Mouse (Mus musculus) olfactory bulb, adult 2 months (tissue): Measurements from ENCODE around the gene Slc8a2. TPM values are rescaled to one million over a fixed set of nuclear protein-coding genes. Genes with fewer than 3 reads are reported as not detected.

Source experiments
- H3K27ac ChIP-seq: fragments of 200-500 bp; 2 replicates; pipeline ENCODE4 v1.5.1; 2012; ENCODE audit warnings: low read depth, low read length; ENCODE audit not compliant: insufficient read depth
- H3K4me1 ChIP-seq: fragments of 200-500 bp; 2 replicates; pipeline ENCODE4 v1.6.1; 2012; ENCODE audit warnings: low read length; ENCODE audit not compliant: control insufficient read depth, insufficient read depth
- H3K4me3 ChIP-seq: fragments of 200-500 bp; 2 replicates; pipeline ENCODE4 v1.5.1; 2012; ENCODE audit warnings: mild to moderate bottlenecking, low read depth, low read length, moderate library complexity; ENCODE audit not compliant: insufficient read depth
- CTCF ChIP-seq: fragments of 200-500 bp; IDR thresholded peaks from 2 replicates; pipeline ENCODE4 v1.5.1; 2012; ENCODE audit warnings: low read depth, mild to moderate bottlenecking, low read length, moderate library complexity; ENCODE audit not compliant: insufficient read depth
- POLR2A ChIP-seq: fragments of 200-500 bp; IDR thresholded peaks from 2 replicates; pipeline ENCODE4 v1.6.1; 2012; ENCODE audit warnings: mild to moderate bottlenecking, low read depth, low read length, moderate library complexity; ENCODE audit not compliant: insufficient read depth
- WGBS: fragments of 180-500 bp; shearing (Covaris S2); methylation state at CpG from one replicate; pipeline ENCODE4 v1.1.7; 2018; 5-methylcytosine and 5-hydroxymethylcytosine counted together
- polyA plus RNA-seq: library from polyadenylated mRNA; stranded (reverse); fragments of >200 nt; gene quantifications from 2 replicates; pipeline ENCODE4 v1.2.4, GENCODE M21; 2012; ENCODE audit warnings: low replicate concordance; ENCODE audit not compliant: missing spikeins, insufficient read depth, insufficient read length

Gene Slc8a2
- polyA plus RNA-seq, 1 experiment, result not detected

GRCm38 (mm10) chr7:16132161-16132581 lies 2.5 kb downstream of the Slc8a2 start:
- H3K4me1 ChIP-seq, result peaks cover 44% of the 10 kb centered on the region
- TF ChIP-seq POLR2A (no peak), CTCF (no peak)
- no peak overlapping the region for H3K4me3 ChIP-seq
- 4% methylated on average over 7 of the region's 7 CpGs for WGBS
- H3K27ac ChIP-seq, result no peak overlapping the region

GRCm38 (mm10) chr7:16132926-16133325 lies 3.3 kb downstream of the Slc8a2 start:
- Histone ChIP-seq H3K4me3 (no peak overlapping the region), H3K4me1 (peaks cover 44% of the 10 kb centered on the region)
- WGBS, result 81% methylated on average over 3 of the region's 3 CpGs

GRCm38 (mm10) chr7:16133691-16134090 lies 4.1 kb downstream of the Slc8a2 start:
- H3K4me3 ChIP-seq, result no peak overlapping the region
- no peak for TF ChIP-seq POLR2A
- no peak overlapping the region for H3K27ac ChIP-seq
- WGBS, result 91% methylated on average over 9 of the region's 9 CpGs
- peaks cover 39% of the 10 kb centered on the region for H3K4me1 ChIP-seq

More at GRCm38 (mm10) chr7:16132926-16133325, 3.3 kb downstream of the Slc8a2 start:
- TF ChIP-seq POLR2A (no peak), CTCF (no peak)
- H3K27ac ChIP-seq, result no peak overlapping the region

- WGBS, result 51% methylated on average over 7 of the region's 7 CpGs
- Histone ChIP-seq H3K4me1 (peaks cover 27% of the 10 kb centered on the region), H3K4me3 (no peak overlapping the region), H3K27ac (no peak overlapping the region)
- TF ChIP-seq POLR2A (no peak), CTCF (no peak)
These were observed 5.3 kb downstream of the Slc8a2 start for GRCm38 (mm10) chr7:16134951-16135392.

GRCm38 (mm10) chr7:16146489-16147410 lies 17.1 kb downstream of the Slc8a2 start:
- H3K27ac ChIP-seq, result no peak overlapping the region
- peaks cover 28% of the 10 kb centered on the region for H3K4me1 ChIP-seq
- no peak for TF ChIP-seq CTCF
- TF ChIP-seq POLR2A, result no peak
- 14% methylated on average over 27 of the region's 27 CpGs for WGBS
- H3K4me3 ChIP-seq, result no peak overlapping the region

GRCm38 (mm10) chr7:16147643-16148042 lies 18.0 kb downstream of the Slc8a2 start:
- 32% methylated on average over 15 of the region's 15 CpGs for WGBS
- Histone ChIP-seq H3K4me1 (peaks cover 28% of the 10 kb centered on the region), H3K4me3 (no peak overlapping the region), H3K27ac (no peak overlapping the region)
- no peak for TF ChIP-seq POLR2A
- TF ChIP-seq CTCF, result no peak

GRCm38 (mm10) chr7:16149241-16149640 lies 19.6 kb downstream of the Slc8a2 start:
- H3K4me3 ChIP-seq, result no peak overlapping the region
- peaks cover 28% of the 10 kb centered on the region for H3K4me1 ChIP-seq
- TF ChIP-seq POLR2A (no peak), CTCF (no peak)
- H3K27ac ChIP-seq, result no peak overlapping the region
- 38% methylated on average over 5 of the region's 5 CpGs for whole genome bisulfite sequencing

GRCm38 (mm10) chr7:16150191-16151145 lies 20.8 kb downstream of the Slc8a2 start:
- peaks cover 26% of the 10 kb centered on the region for H3K4me1 ChIP-seq
- WGBS, result 80% methylated on average over 9 of the region's 9 CpGs
- no peak overlapping the region for H3K27ac ChIP-seq
- H3K4me3 ChIP-seq, result no peak overlapping the region
- no peak for TF ChIP-seq POLR2A
- TF ChIP-seq CTCF, result no peak
